In the genomic region with DNA sequence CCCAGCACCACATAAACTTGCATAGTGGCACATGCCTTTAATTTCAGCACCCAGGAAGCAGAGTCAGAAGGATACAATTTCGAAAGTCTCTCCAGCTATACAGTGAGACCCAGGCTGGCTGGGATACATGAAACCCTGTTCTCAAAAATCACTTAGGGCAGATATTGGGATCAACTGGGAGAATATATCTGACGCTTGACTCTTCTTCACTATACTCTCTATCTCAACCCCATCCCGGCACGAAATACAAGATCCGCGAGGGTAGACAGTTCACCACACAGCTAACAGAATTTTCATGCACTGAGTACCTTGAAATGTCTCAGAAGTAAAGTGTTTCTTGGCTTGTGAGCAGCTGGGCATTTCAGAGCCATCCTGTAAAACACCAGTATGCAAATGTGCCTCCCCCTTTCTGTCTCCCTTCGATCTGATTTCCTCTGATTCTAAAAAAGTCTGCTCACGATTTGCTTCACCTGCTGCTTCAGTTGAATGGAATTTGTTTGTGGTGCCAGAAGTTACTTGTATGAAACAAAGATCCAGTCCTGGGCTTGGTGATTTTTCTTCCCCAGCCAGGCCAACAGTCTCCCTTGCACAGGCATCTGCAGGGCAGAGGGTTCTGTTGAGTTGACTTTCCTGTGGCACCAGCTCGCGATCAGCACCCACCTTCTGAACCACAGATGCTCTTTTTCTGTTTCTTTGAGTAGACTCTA, we compare ENCODE assay signal across 28 mouse cellular contexts. TPM values are rescaled to one million over a fixed set of nuclear protein-coding genes. Genes with fewer than 3 reads are reported as not detected.
DNase-seq lines count a peak whose midpoint lies in the region; ATAC-seq lines count a peak whose summit lies in the region.
"Had no signal": no experiment of that assay in that cellular context is flagged by ENCODE, and none has a peak within 500 bp of the region (broad histone marks: within the 10 kb centered on the region; RNA-seq: fewer than 3 reads in every experiment).

No protein-coding gene starts in this region.

- H3K27ac ChIP-seq in heart, embryonic 14.5 days (replicated peaks in 1 of 2; ENCODE audit: control insufficient read depth in 1 of 2, insufficient read depth in 1 of 2, low read depth in 2 of 2, low read length in 2 of 2) = no peak overlapping the region
- H3K27ac ChIP-seq in embryonic facial prominence, embryonic 14.5 days (replicated peaks; ENCODE audit: low read depth, low read length) = no peak overlapping the region
- H3K27ac ChIP-seq: heart, embryonic 10.5 days; hindbrain, embryonic 14.5 days; kidney, embryonic 15.5 days; limb, embryonic 15.5 days; liver, embryonic 14.5 days had no signal

- intact Hi-C loops in heart, postnatal 36 days (cut with DNase I) = loop anchor here (5.0 kb wide), 1 partner anchor 279 kb away; no protein-coding TSS in a partner anchor

- peaks cover 40% of the 10 kb centered on the region for H3K36me3 ChIP-seq in heart, embryonic 14.5 days (ENCODE audit: control insufficient read depth, insufficient read depth, low read length)
- H3K36me3 ChIP-seq in embryonic facial prominence, embryonic 14.5 days (ENCODE audit: control insufficient read depth, insufficient read depth, low read length) = peaks cover 34% of the 10 kb centered on the region

- peak; percentile 1 for DNase-seq in adrenal gland, postnatal 14 days
- DNase-seq in adrenal gland, postnatal 10 days = no peak
- DNase-seq in heart, postnatal 36 days = no peak
- DNase-seq in spleen, postnatal 36 days (ENCODE audit: low spot score in 2 of 2) = peak; percentile 56 to 62
- DNase-seq in spleen, postnatal 14 days (ENCODE audit: low spot score in 2 of 2) = no peak
- DNase-seq in embryonic facial prominence, embryonic 14.5 days (ENCODE audit: low spot score) = no peak
- no peak for DNase-seq in right cerebral cortex, postnatal 10 days (ENCODE audit: low spot score in 2 of 2)
- DNase-seq: adrenal gland, postnatal 36 days; cerebellum, adult 2 months; cerebellum, postnatal 14 days; gastrocnemius, postnatal 14 days; heart, adult 11 months; heart, postnatal 4 days; kidney, adult 18-20 months; kidney, postnatal 36 days; left cerebral cortex, postnatal 4 days; lung, embryonic 14.5 days; lung, postnatal 14 days; midbrain, embryonic 14.5 days; right cerebral cortex, postnatal 4 days; thymus, postnatal 25 days had no signal

- no peak for ATAC-seq in heart, embryonic 14.5 days (ENCODE audit: insufficient number of reproducible peaks, insufficient read depth, low FRiP score, low read depth)
- ATAC-seq in embryonic facial prominence, embryonic 14.5 days (ENCODE audit: low read depth) = no peak
- ATAC-seq: inflammation-experienced regulatory T-cells, adult 6 months had no signal

- 0 out of 2 replicates have a peak overlapping the region, but pooled peaks have one; percentile 22 for H3K9ac ChIP-seq in heart, embryonic 14.5 days (ENCODE audit: low read length)
- H3K9ac ChIP-seq in embryonic facial prominence, embryonic 14.5 days (ENCODE audit: low read depth, low read length) = 0 out of 2 replicates have a peak overlapping the region, but pooled peaks have one; percentile 10
- H3K9ac ChIP-seq: hindbrain, embryonic 14.5 days; kidney, embryonic 15.5 days; limb, embryonic 15.5 days; liver, embryonic 14.5 days; lung, embryonic 14.5 days had no signal

- H3K4me3 ChIP-seq in heart, embryonic 14.5 days (ENCODE audit: control insufficient read depth in 1 of 2, insufficient read depth in 1 of 2, low read depth in 1 of 2, low read length in 2 of 2) = no peak overlapping the region
- no peak overlapping the region for H3K4me3 ChIP-seq in embryonic facial prominence, embryonic 14.5 days (ENCODE audit: low read depth, low read length)
- H3K4me3 ChIP-seq: heart, embryonic 10.5 days; kidney, embryonic 15.5 days; limb, embryonic 15.5 days had no signal

- peaks cover 3 to 16% of the 10 kb centered on the region in 2 experiments for H3K4me1 ChIP-seq in heart, embryonic 14.5 days (ENCODE audit: control insufficient read depth in 2 of 2, insufficient read depth in 2 of 2, low read length in 2 of 2)
- peaks cover 9% of the 10 kb centered on the region for H3K4me1 ChIP-seq in embryonic facial prominence, embryonic 14.5 days (ENCODE audit: control insufficient read depth, insufficient read depth, low read length)

- H3K4me2 ChIP-seq in heart, embryonic 14.5 days (ENCODE audit: low read length) = no peak overlapping the region
- no peak overlapping the region for H3K4me2 ChIP-seq in embryonic facial prominence, embryonic 14.5 days (ENCODE audit: low read depth, low read length)
- H3K4me2 ChIP-seq: hindbrain, embryonic 14.5 days; kidney, embryonic 15.5 days; limb, embryonic 15.5 days; lung, embryonic 14.5 days had no signal

- WGBS in heart, embryonic 14.5 days = 93% methylated on average over 10 of the region's 10 CpGs
- 85% methylated on average over 10 of the region's 10 CpGs for WGBS in embryonic facial prominence, embryonic 14.5 days

- H3K27me3 ChIP-seq in heart, embryonic 14.5 days (ENCODE audit: control insufficient read depth, insufficient read depth, low read length) = no peaks in the 10 kb centered on the region
- no peaks in the 10 kb centered on the region for H3K27me3 ChIP-seq in embryonic facial prominence, embryonic 14.5 days (replicated peaks; ENCODE audit: control insufficient read depth, insufficient read depth, low read length)
- H3K27me3 ChIP-seq: kidney, embryonic 15.5 days; limb, embryonic 15.5 days had no signal

- H3K9me3 ChIP-seq in heart, embryonic 14.5 days (ENCODE audit: control insufficient read depth, low read length) = no peaks in the 10 kb centered on the region
- H3K9me3 ChIP-seq in embryonic facial prominence, embryonic 14.5 days (ENCODE audit: control insufficient read depth, low read length) = no peaks in the 10 kb centered on the region
- H3K9me3 ChIP-seq: heart, embryonic 10.5 days; kidney, embryonic 15.5 days; limb, embryonic 15.5 days had no signal

RNA-seq across cellular contexts. Expression of a gene that starts 4.4 kb away (rescaled TPM):
- 4.1 and 4.6 TPM in 2 replicates for total RNA-seq in adrenal gland, postnatal 14 days (2021)
- 1 to 10 TPM; 3.6 to 5.2 TPM for total RNA-seq in adrenal gland, postnatal 10 days (2021)
- 7.6 and 9.6 TPM in 2 replicates for polyA plus RNA-seq in heart, embryonic 14.5 days (2014; fragmentation: Nextera tagmentation; extraction: Ambion mirVana)
- 1 to 10 TPM; 1.2 TPM for total RNA-seq in heart, postnatal 36 days (2021)
- polyA plus RNA-seq in embryonic facial prominence, embryonic 14.5 days (2014; fragmentation: Nextera tagmentation; extraction: Ambion mirVana) = 13.3 and 13.4 TPM in 2 replicates

RNA-seq across cellular contexts. Expression of a gene that starts 4.5 kb away (rescaled TPM):
- 15.4 and 16.5 TPM in 2 replicates for total RNA-seq in adrenal gland, postnatal 14 days (2021)
- 10 to 100 TPM; 13.4 to 16.0 TPM for total RNA-seq in adrenal gland, postnatal 10 days (2021)
- polyA plus RNA-seq in heart, embryonic 14.5 days (2014; fragmentation: Nextera tagmentation; extraction: Ambion mirVana) = 22.6 and 23.6 TPM in 2 replicates
- total RNA-seq in heart, postnatal 36 days (2021) = 1 to 10 TPM; 9.1 to 9.4 TPM
- 20.4 and 21.8 TPM in 2 replicates for polyA plus RNA-seq in embryonic facial prominence, embryonic 14.5 days (2014; fragmentation: Nextera tagmentation; extraction: Ambion mirVana)

RNA-seq across cellular contexts. Expression of a gene that starts 10.5 kb away (rescaled TPM):
- 0.64 and 0.70 TPM in 2 replicates for total RNA-seq in adrenal gland, postnatal 14 days (2021)
- total RNA-seq in adrenal gland, postnatal 10 days (2021) = under 1 TPM; 0.57 to 1.00 TPM
- polyA plus RNA-seq in heart, embryonic 14.5 days (2014; fragmentation: Nextera tagmentation; extraction: Ambion mirVana) = 0.42 and 0.47 TPM in 2 replicates
- total RNA-seq in heart, postnatal 36 days (2021) = under 1 TPM; 0.35 to 0.53 TPM
- 0.79 and 0.89 TPM in 2 replicates for polyA plus RNA-seq in embryonic facial prominence, embryonic 14.5 days (2014; fragmentation: Nextera tagmentation; extraction: Ambion mirVana)

RNA-seq across cellular contexts. Expression of a gene that starts 40.2 kb away (rescaled TPM):
- total RNA-seq in adrenal gland, postnatal 14 days (2021) = 1,105 and 1,295 TPM in 2 replicates
- total RNA-seq in adrenal gland, postnatal 10 days (2021) = 1,000 to 10,000 TPM; 1,305 to 1,319 TPM
- polyA plus RNA-seq in heart, embryonic 14.5 days (2014; fragmentation: Nextera tagmentation; extraction: Ambion mirVana) = 1,410 and 1,566 TPM in 2 replicates
- 100 to 1,000 TPM; 621 to 649 TPM for total RNA-seq in heart, postnatal 36 days (2021)
- 2,245 and 2,432 TPM in 2 replicates for polyA plus RNA-seq in embryonic facial prominence, embryonic 14.5 days (2014; fragmentation: Nextera tagmentation; extraction: Ambion mirVana)

Comparison
In these comparisons a context has a peak if more than half of its experiments do, and no peak if none do; other contexts are left out.
1. DNase-seq: peak in adrenal gland, postnatal 14 days (single experiment) and spleen, postnatal 36 days (2 of 2); none in adrenal gland, postnatal 10 days (single experiment), heart, postnatal 36 days (0 of 2), spleen, postnatal 14 days (0 of 2), embryonic facial prominence, embryonic 14.5 days (single experiment) and right cerebral cortex, postnatal 10 days (0 of 2).